Mouse (Mus musculus): ENCODE data around the gene Tex38. TPM values are rescaled to one million over a fixed set of nuclear protein-coding genes. Genes with fewer than 3 reads are reported as not detected.

Gene Tex38
- total RNA-seq, 2 experiments from 2014 or later, result 0.59 to 0.80 TPM

Other genes with a start within 250 kb of the Tex38 start
- not detected for gene Cyp4a31, start 217.4 kb downstream of the Tex38 start, total RNA-seq (2021)
- not detected for gene Cyp4a32, start 180.0 kb downstream of the Tex38 start, total RNA-seq (2021)
- 1 to 10 TPM in 1 of 2 experiments, under 1 TPM in 1; 0.87 to 1.4 TPM for gene Cyp4b1, start 133.3 kb downstream of the Tex38 start, total RNA-seq (2021)
- gene Efcab14, start 43.3 kb downstream of the Tex38 start, total RNA-seq (2021), result 10 to 100 TPM; 49.8 to 50.8 TPM
- 10 to 100 TPM; 45.7 to 51.8 TPM for gene Atpaf1, start 3.8 kb upstream of the Tex38 start, total RNA-seq (2021)
- 1 to 10 TPM; 5.1 to 5.3 TPM for gene Mob3c, start 47.1 kb upstream of the Tex38 start, total RNA-seq (2021)
- 10 to 100 TPM; 39.5 to 53.9 TPM for gene Mknk1, start 58.2 kb upstream of the Tex38 start, total RNA-seq (2021)
- gene Kncn, start 103.4 kb upstream of the Tex38 start, total RNA-seq (2021), result under 1 TPM in 1 of 2 experiments, not detected in 1; 0.22 TPM
- under 1 TPM in 1 of 2 experiments, not detected in 1; 0.22 TPM for gene 6430628N08Rik, start 109.6 kb upstream of the Tex38 start, total RNA-seq (2021)
- gene Dmbx1, start 158.9 kb upstream of the Tex38 start, total RNA-seq (2021), result under 1 TPM in 1 of 2 experiments, not detected in 1; 0.07 TPM
- 100 to 1,000 TPM; 139 to 163 TPM for gene Faah, start 236.9 kb upstream of the Tex38 start, total RNA-seq (2021)

All from layer of hippocampus, postnatal 25 days (tissue).